Mouse (Mus musculus): ENCODE data around the gene Cib1. TPM values are rescaled to one million over a fixed set of nuclear protein-coding genes. Genes with fewer than 3 reads are reported as not detected.

The Cib1 gene
- total RNA-seq (2022), result 1 to 10 TPM; 4.8 to 6.2 (median 5.8) TPM

DNA sequence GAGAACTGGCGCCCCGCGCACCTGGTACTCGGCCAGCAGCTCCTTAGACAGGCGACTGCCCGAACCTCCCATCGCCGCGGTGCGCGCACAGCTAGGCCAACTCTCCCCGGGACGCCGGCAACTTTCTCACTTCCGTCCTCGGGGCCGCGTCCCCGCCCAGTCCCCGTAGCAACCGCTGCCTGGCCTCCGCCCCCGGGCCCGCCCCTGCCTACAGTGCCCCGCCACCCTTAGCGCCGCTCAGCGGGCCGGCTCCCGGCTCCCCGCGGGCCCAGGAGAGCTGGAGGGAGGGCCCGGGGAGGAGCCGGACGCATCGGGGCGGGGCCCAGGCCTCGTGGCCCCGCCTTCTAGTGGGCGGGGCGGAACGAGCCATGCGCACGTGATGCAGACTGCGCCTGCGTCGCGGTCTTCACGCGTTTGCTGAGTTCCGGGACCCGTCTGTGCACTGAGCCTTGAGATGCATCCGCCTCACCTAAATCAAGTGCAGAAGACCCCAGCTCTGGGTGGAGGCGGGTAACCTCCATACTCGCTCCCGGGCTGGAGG, at the start of gene Cib1, which contains the start of gene Gdpgp1:
Gene Cib1 (minus strand): TSS at position 325 of the 541 bp plus-strand sequence.
Gene Gdpgp1 (plus strand): TSS at position 377 of the 541 bp plus-strand sequence.
- DNase-seq (ENCODE audit: low spot score in 2 of 2), result peak; percentile 96 to 98

- no peak for DNase-seq (ENCODE audit: low spot score in 2 of 2)
Measured at GRCm38 (mm10) chr7:80281646-80282045, 49.0 kb upstream of the Cib1 start.

- DNase-seq (ENCODE audit: low spot score in 2 of 2), result no peak
Measured at GRCm38 (mm10) chr7:80280998-80281397, 48.4 kb upstream of the Cib1 start.

- DNase-seq (ENCODE audit: low spot score in 2 of 2), result no peak
Measured at GRCm38 (mm10) chr7:80280032-80280431, 47.4 kb upstream of the Cib1 start.

GRCm38 (mm10) chr7:80276374-80276773, 43.8 kb upstream of the Cib1 start:
- no peak for DNase-seq (ENCODE audit: low spot score in 2 of 2)

- DNase-seq (ENCODE audit: low spot score in 2 of 2), result no peak
Measured at GRCm38 (mm10) chr7:80273456-80273855, 40.8 kb upstream of the Cib1 start.

DNA sequence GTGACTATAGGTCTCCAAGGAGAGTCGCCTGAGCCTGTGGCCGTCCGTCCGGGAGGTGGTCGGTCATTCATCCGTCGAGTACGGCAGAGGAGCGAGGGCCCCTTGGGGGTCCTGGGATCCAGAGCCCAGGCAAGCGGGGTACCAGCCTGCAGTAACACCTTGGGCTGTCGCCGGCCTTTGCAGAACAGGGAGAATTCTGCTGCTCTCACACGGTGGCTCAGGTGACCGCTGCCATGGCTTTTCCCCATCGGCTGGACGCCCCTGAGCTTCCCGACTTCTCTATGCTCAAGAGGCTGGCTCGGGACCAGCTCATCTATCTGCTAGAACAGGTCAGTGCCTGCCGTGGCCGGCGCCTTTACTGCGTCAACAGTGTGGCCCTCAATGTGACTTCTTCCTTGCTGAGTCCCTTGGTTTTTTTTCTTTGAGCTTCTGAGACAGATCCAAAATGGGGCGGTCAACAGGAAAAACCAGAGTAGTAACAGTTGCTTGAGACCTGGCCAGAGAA, 37.2 kb upstream of the Cib1 start:
- no peak for DNase-seq (ENCODE audit: low spot score in 2 of 2)

DNA sequence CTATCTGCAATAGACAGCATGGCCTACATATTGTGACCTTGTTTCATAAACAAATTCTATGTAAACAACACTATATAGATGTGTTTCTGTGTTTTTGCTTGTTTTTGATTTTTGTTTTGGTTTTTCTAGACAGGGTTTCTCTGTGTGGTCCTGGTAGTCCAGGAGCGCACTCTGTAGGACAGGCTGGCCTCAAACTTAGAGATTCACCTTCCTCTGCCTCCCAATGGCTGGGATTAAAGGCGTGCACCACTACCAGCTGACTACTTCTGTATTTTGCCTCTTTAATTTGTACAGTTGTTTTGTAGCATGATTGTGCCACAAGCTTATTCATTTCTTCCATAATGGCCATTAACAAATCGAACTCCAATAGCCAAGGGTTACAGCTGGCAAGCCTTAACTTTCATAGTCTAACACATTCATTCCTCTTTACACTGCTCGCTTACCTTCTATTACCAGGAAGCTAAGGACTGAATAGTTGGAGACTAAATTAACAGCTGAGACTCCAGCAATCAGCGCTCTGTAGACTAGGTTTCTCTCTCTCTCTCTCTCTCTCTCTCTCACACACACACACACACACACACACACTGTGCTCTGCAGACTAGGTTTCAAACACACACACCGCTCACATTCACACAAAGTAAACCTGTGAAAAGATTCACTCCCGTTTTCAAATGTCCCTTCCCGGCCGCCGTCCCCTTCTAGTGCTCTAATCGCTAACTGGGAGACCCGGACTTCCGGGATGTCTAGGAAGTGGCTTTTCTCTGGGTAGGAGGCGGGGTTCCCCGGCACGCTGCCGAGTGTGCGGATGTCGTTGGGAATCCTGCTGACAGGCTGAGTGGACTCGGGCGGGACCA, 36.5 kb upstream of the Cib1 start, which contains the start of gene Vps33b:
Gene Vps33b (plus strand): TSS at position 753 of the 854 bp plus-strand sequence.
- peak; percentile 90 to 91 for DNase-seq (ENCODE audit: low spot score in 2 of 2)

DNA sequence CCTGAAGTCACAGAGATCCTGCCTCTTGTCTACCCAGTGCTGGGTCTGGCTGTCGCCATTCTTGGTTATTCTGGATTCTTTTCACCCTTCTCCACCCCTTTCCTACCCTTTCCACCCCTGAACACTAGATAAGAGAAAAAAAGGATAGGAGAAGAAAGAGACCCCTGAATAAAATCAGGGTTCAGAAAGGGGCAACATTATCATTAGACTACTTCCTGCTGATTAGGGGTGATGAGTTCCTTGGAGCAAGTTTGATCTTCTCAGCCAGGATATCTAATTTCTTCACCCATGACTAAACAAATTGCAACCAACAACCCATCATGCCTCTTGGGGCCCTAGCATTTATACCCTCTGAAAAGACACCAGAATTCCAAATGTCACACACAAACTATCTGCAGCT, 35.2 kb upstream of the Cib1 start:
- no peak for DNase-seq (ENCODE audit: low spot score in 2 of 2)

DNA sequence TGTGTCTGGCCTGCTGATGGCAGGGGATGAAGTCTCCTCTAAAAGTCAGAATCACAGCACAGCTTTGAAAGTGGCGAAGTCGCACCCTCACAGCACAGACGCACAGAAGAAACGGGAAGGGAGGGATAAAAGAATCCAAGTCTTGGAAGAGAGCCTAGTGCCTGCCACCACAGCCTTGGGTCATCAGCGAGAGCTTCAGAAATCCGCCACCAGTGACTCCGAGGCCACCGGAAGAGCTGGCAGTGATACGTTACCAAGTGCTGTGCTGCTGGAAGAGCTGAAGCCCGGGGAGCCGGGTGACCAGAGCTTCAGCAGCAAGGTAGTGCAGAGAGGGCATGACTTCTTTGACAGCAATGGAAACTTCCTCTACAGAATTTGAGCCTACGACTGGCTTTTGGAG, 32.0 kb upstream of the Cib1 start:
- DNase-seq (ENCODE audit: low spot score in 2 of 2), result no peak

- DNase-seq (ENCODE audit: low spot score in 2 of 2), result no peak
Measured at GRCm38 (mm10) chr7:80261372-80261990, 28.9 kb upstream of the Cib1 start.

- peak; percentile 73 to 79 for DNase-seq (ENCODE audit: low spot score in 2 of 2)
Measured at GRCm38 (mm10) chr7:80260625-80261371, 28.2 kb upstream of the Cib1 start, which contains the start of gene Ngrn. Gene Ngrn (plus strand): TSS chr7:80261215.

DNA sequence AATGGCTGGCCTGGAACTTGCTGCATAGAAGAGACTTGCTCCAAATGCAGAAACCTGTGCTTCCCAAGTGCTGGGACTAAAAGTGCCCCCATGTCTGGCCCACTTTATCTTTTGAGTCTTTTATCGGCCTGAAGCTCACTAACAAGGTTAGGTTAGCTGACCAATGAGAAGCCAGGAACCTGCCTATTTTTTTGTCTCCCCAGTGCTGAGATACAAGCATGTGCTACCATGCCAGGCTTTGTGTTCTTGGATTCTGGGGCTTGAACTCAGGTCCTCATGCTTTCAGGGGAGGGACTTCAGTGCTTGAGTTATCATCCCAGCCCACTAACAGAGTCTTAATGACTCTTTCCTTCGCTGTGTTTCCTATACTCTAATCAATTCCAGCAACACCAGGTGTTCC, 25.1 kb upstream of the Cib1 start:
- DNase-seq (ENCODE audit: low spot score in 2 of 2), result no peak

DNA sequence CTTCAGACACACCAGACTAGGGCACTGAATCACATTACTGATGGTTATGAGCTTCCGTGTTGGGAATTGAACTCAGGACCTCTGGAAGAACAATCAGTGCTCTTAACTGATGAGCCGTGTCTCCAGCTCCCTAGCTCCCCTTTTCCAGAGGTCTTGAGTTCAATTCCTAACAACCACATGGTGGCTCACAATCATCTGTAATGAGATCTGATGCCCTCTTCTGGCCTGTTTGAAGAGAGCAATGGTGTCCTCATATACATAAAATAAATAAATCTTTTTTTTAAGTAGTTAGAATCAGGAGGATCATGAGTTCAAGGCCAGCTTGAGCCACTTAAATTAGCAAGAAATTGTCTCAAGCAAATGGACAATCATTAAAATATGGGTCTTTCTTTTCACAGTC, 23.4 kb upstream of the Cib1 start:
- DNase-seq (ENCODE audit: low spot score in 2 of 2), result no peak

GRCm38 (mm10) chr7:80252886-80253285, 20.3 kb upstream of the Cib1 start:
- DNase-seq (ENCODE audit: low spot score in 2 of 2), result no peak

GRCm38 (mm10) chr7:80252437-80252836, 19.8 kb upstream of the Cib1 start:
- no peak for DNase-seq (ENCODE audit: low spot score in 2 of 2)

- DNase-seq (ENCODE audit: low spot score in 2 of 2), result no peak
Measured at GRCm38 (mm10) chr7:80246859-80247258, 14.2 kb upstream of the Cib1 start.

GRCm38 (mm10) chr7:80246148-80246721, 13.6 kb upstream of the Cib1 start, which contains the start of gene Ttll13:
Gene Ttll13 (plus strand): TSS chr7:80246376.
- peak; percentile 93 to 94 for DNase-seq (ENCODE audit: low spot score in 2 of 2)

DNA sequence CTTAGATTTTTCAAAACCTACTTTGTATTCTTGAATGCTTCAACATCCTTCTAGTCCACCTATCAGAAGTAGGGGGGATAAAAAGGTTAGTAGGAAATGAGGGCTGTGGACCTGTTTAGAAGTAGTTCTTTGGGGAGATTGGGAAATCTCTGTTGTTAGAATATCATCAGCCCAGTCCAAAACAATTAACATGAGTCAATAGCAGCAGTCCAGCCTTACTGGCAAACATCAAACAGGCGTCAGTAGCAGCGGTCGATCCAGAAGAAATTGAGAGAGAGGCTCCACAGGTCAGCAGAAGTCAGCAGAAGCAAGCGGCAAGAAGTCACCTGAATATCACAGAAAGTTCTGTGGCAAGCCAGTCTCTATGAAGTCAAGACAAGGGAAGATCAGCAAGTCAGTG, 12.2 kb upstream of the Cib1 start:
- DNase-seq (ENCODE audit: low spot score in 2 of 2), result no peak

DNA sequence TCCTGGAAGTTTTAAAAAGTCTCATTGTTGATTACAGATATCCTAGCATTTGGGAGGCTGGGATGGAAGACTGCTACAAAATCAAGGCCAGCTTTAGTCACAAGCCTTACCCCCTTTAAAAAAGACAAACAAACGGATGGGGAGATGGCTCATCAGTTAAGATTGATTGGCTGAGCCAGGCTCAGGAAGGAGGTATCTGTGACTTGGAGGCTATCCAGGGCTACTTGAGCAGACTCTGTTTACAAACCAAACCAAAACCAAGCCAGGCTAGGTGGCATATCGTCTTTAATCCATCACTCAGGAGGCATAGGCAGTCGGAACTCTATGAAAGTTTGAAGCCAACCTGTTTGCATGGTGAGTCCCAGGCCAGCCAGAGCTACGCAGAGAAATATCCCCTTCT, 9.0 kb upstream of the Cib1 start:
- DNase-seq (ENCODE audit: low spot score in 2 of 2), result no peak

GRCm38 (mm10) chr7:80238542-80238941, 5.9 kb upstream of the Cib1 start:
- no peak for DNase-seq (ENCODE audit: low spot score in 2 of 2)

All from gastrocnemius, adult 8-10 months (tissue).